Mouse (Mus musculus) heart, postnatal 0 days (tissue): ENCODE data around the gene Nxpe5. TPM values are rescaled to one million over a fixed set of nuclear protein-coding genes. Genes with fewer than 3 reads are reported as not detected.
A peak's percentile ranks its signal among the peaks of the same experiment; 100 is the strongest.

ENCODE experiments used
- ATAC-seq: fragments of 200-750 bp; cut with Nextera tagmentation; 2 replicates; pipeline ENCODE4 v1.8.0; 2017; ENCODE audit warnings: low read depth, moderate number of reproducible peaks, moderate library complexity; ENCODE audit not compliant: insufficient read depth
- DNase-seq: peaks from one replicate; pipeline ENCODE4 v3.0.0-alpha.2; 2016; ENCODE audit warnings: low spot score
- H3K27ac ChIP-seq: fragments of 300-500 bp; sonication (generic); 2 replicates; pipeline ENCODE4 v1.5.1; 2014; ENCODE audit warnings: low read depth, mild to moderate bottlenecking
- H3K27me3 ChIP-seq: fragments of 300-500 bp; sonication (generic); 2 replicates; pipeline ENCODE4 v1.6.1; 2014; ENCODE audit warnings: low read length, mixed read lengths; ENCODE audit not compliant: control insufficient read depth, insufficient read depth
- H3K36me3 ChIP-seq: fragments of 300-500 bp; sonication (generic); replicated peaks from 2 replicates; pipeline ENCODE4 v1.6.1; 2014; ENCODE audit warnings: low read length, mixed read lengths; ENCODE audit not compliant: control insufficient read depth, insufficient read depth
- H3K4me1 ChIP-seq: fragments of 300-500 bp; sonication (generic); 2 replicates; pipeline ENCODE4 v1.6.1; 2014; ENCODE audit warnings: antibody characterized with exemption; ENCODE audit not compliant: control insufficient read depth, insufficient read depth
- H3K4me2 ChIP-seq: fragments of 300-500 bp; sonication (generic); 2 replicates; pipeline ENCODE4 v1.6.1; 2014; ENCODE audit warnings: low read depth, mild to moderate bottlenecking, low read length, moderate library complexity
- H3K4me3 ChIP-seq: fragments of 300-500 bp; sonication (generic); 2 replicates; pipeline ENCODE4 v1.5.1; 2014; ENCODE audit warnings: low read depth, low read length
- H3K9ac ChIP-seq: fragments of 300-500 bp; sonication (generic); replicated peaks from 2 replicates; pipeline ENCODE4 v1.6.1; 2014; ENCODE audit warnings: low read depth, low read length, mixed read lengths
- H3K9me3 ChIP-seq: fragments of 300-500 bp; sonication (generic); replicated peaks from 2 replicates; pipeline ENCODE4 v1.6.1; 2016; ENCODE audit warnings: low read length; ENCODE audit not compliant: control insufficient read depth
- CTCF ChIP-seq: IDR thresholded peaks from 2 replicates; pipeline ENCODE4 v1.5.1; 2016; ENCODE audit warnings: antibody characterized with exemption, control low read depth, low read depth
- EP300 ChIP-seq: IDR thresholded peaks from 2 replicates; pipeline ENCODE4 v1.6.1; 2016; ENCODE audit warnings: antibody characterized with exemption, low read depth
- WGBS: fragments of 180-500 bp; shearing (Covaris S2); extraction: QIAGEN DNeasy Blood & Tissue Kit; methylation state at CpG from one replicate; pipeline ENCODE4 v1.1.7; 2014; 5-methylcytosine and 5-hydroxymethylcytosine counted together
- polyA plus RNA-seq: library from polyadenylated mRNA; unstranded; fragments of >200 nt; fragmentation: Nextera tagmentation; extraction: Ambion mirVana; gene quantifications from 2 replicates; pipeline ENCODE4 v1.2.1, GENCODE M21; 2015
- total RNA-seq: library from RNA; depleted of rRNA; stranded (reverse); fragments of >200 nt; gene quantifications from 2 replicates; pipeline ENCODE4 v1.2.3, GENCODE M21; 2014; ENCODE audit warnings: low replicate concordance

The Nxpe5 gene
- total and polyA plus RNA-seq, 2 experiments from 2014 or later, result 0.07 to 0.76 TPM

- DNase-seq (no peak), ATAC-seq (no peak)
- TF ChIP-seq EP300, result no peak
- TF ChIP-seq CTCF, result no peak
- H3K4me1 ChIP-seq, result peaks cover 8% of the 10 kb centered on the region; the same call in 1 of the 2 replicates
- no peak overlapping the region for H3K4me2 ChIP-seq
- no peaks in the 10 kb centered on the region for H3K9me3 ChIP-seq
- no peak overlapping the region for H3K4me3 ChIP-seq
- peaks cover 12% of the 10 kb centered on the region for H3K27me3 ChIP-seq
- 77% methylated on average over 3 of the region's 3 CpGs for WGBS
- H3K9ac ChIP-seq, result no peak overlapping the region
- H3K36me3 ChIP-seq, result 0 out of 2 replicates have a peak, but pooled peaks cover 2% of the 10 kb centered on the region
- no peak overlapping the region for H3K27ac ChIP-seq
These were observed 41.4 kb downstream of the Nxpe5 start for GRCm38 (mm10) chr5:138267114-138267513.

- Histone ChIP-seq H3K4me1 (no peaks in the 10 kb centered on the region), H3K27me3 (peaks cover 13% of the 10 kb centered on the region), H3K9me3 (no peaks in the 10 kb centered on the region), H3K4me3 (no peak overlapping the region), H3K27ac (no peak overlapping the region), H3K4me2 (no peak overlapping the region), H3K9ac (no peak overlapping the region), H3K36me3 (no peaks in the 10 kb centered on the region)
- whole genome bisulfite sequencing, result 66% methylated on average over 4 of the region's 4 CpGs
- TF ChIP-seq EP300 (no peak), CTCF (no peak)
- no peak for ATAC-seq
- DNase-seq, result no peak
These were observed 43.3 kb downstream of the Nxpe5 start for GRCm38 (mm10) chr5:138268980-138269379.

GRCm38 (mm10) chr5:138271232-138271631 lies 45.5 kb downstream of the Nxpe5 start:
- H3K9ac ChIP-seq, result no peak overlapping the region
- ATAC-seq (no peak), DNase-seq (no peak)
- no peak for TF ChIP-seq EP300
- no peak for TF ChIP-seq CTCF
- no peaks in the 10 kb centered on the region for H3K4me1 ChIP-seq
- H3K36me3 ChIP-seq, result no peaks in the 10 kb centered on the region
- no peak overlapping the region for H3K27ac ChIP-seq
- no peak overlapping the region for H3K4me3 ChIP-seq
- H3K9me3 ChIP-seq, result no peaks in the 10 kb centered on the region
- H3K27me3 ChIP-seq, result peaks cover 13% of the 10 kb centered on the region
- H3K4me2 ChIP-seq, result no peak overlapping the region
- WGBS, result 55% methylated on average over 3 of the region's 3 CpGs

GRCm38 (mm10) chr5:138272409-138272923 lies 46.8 kb downstream of the Nxpe5 start, which contains the start of gene Gal3st4:
Gene Gal3st4 (minus strand): TSS chr5:138272840.
- no peak within 1 kb of the TSS for H3K9ac ChIP-seq

GRCm38 (mm10) chr5:138274186-138274585 lies 48.5 kb downstream of the Nxpe5 start:
- H3K9ac ChIP-seq, result no peak overlapping the region
- 81% methylated on average over 8 of the region's 8 CpGs for WGBS

More at GRCm38 (mm10) chr5:138272409-138272923, 46.8 kb downstream of the Nxpe5 start, which contains the start of gene Gal3st4:
- Histone ChIP-seq H3K4me3 (peak within 1 kb of the TSS; percentile 4), H3K36me3 (no peaks in the 10 kb centered on the region), H3K9me3 (no peaks in the 10 kb centered on the region), H3K27ac (no peak within 1 kb of the TSS), H3K27me3 (peaks cover 13% of the 10 kb centered on the region), H3K4me1 (no peaks in the 10 kb centered on the region), H3K4me2 (peak within 1 kb of the TSS; percentile 16)
- DNase-seq (no peak), ATAC-seq (no peak)
- WGBS, result 3% methylated on average over 12 of the region's 12 CpGs
- TF ChIP-seq EP300 (no peak), CTCF (no peak)

More at GRCm38 (mm10) chr5:138274186-138274585, 48.5 kb downstream of the Nxpe5 start:
- Histone ChIP-seq H3K27ac (no peak overlapping the region), H3K4me2 (no peak overlapping the region), H3K36me3 (no peaks in the 10 kb centered on the region), H3K27me3 (peaks cover 13% of the 10 kb centered on the region), H3K4me3 (no peak overlapping the region), H3K9me3 (no peaks in the 10 kb centered on the region), H3K4me1 (no peaks in the 10 kb centered on the region)
- ATAC-seq (no peak), DNase-seq (no peak)
- TF ChIP-seq EP300, result no peak
- no peak for TF ChIP-seq CTCF
